Mouse (Mus musculus) ES-Bruce4 (cell line): ENCODE results near the gene Rfx1.

Experiments
- CTCF ChIP-seq: IDR thresholded peaks from one replicate; pipeline ENCODE4 v1.8.1; 2011; ENCODE audit warnings: low read depth, low read length
- EP300 ChIP-seq: IDR thresholded peaks from 2 replicates; pipeline ENCODE4 v1.6.1; 2011; ENCODE audit warnings: low read depth, low read length; ENCODE audit not compliant: insufficient read depth
- POLR2A ChIP-seq: IDR thresholded peaks from one replicate; pipeline ENCODE4 v1.8.1; 2011; ENCODE audit warnings: low read length; ENCODE audit not compliant: insufficient read depth

DNA sequence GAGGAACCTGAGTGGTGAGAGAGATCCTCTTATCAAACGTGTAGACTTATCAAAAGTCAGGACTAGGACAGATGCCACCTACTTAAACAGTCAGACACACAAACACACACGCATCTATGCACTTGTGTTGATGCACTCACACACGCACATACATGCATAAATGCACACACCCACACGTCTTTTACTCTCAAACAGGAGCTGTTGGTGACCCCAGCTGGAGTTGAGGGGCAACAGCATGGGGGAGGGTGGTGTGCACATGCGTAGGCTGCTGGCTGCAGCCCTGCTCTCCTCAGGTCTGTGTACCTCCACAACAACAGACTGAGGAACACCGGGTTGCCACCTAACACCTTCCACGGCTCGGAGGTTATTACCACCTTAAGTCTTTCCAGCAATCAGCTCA lies 61.6 kb downstream of the Rfx1 start:
- TF ChIP-seq CTCF: no peak
- no peak for TF ChIP-seq POLR2A
- no peak for TF ChIP-seq EP300
